Mouse (Mus musculus) adrenal gland (tissue): ENCODE results near the gene Crlf3.

Source experiments
- intact Hi-C: fragments of 180-260 bp; cut with DNase I; formaldehyde crosslinking; loops from one replicate; pipeline ENCODE4 v1.15.1; 2025
- long read RNA-seq, 2 experiments: library from polyadenylated mRNA; unstranded; transcript quantifications; one replicate each; pipeline ENCODE4 v2.0.0; 2020; ENCODE audit warnings: borderline replicate concordance in 1 of 2; ENCODE audit not compliant: insufficient replicate concordance in 1 of 2

Crlf3 gene
- long read RNA-seq, experiment 1, transcript Crlf3-201 (8 exons, 2,396 nt), result major isoform, 9 of 11 reads
- long read RNA-seq, experiment 1, partial matches to known transcripts, result 1 of 11 reads
- long read RNA-seq, experiment 1, other reads (novel, unspliced or antisense), result 1 of 11 reads
- long read RNA-seq, experiment 2, transcript Crlf3-201 (8 exons, 2,396 nt), result major isoform, 6 of 9 reads
- long read RNA-seq, experiment 2, partial matches to known transcripts, result 1 of 9 reads
- long read RNA-seq, experiment 2, other reads (novel, unspliced or antisense), result 1 of 9 reads

DNA sequence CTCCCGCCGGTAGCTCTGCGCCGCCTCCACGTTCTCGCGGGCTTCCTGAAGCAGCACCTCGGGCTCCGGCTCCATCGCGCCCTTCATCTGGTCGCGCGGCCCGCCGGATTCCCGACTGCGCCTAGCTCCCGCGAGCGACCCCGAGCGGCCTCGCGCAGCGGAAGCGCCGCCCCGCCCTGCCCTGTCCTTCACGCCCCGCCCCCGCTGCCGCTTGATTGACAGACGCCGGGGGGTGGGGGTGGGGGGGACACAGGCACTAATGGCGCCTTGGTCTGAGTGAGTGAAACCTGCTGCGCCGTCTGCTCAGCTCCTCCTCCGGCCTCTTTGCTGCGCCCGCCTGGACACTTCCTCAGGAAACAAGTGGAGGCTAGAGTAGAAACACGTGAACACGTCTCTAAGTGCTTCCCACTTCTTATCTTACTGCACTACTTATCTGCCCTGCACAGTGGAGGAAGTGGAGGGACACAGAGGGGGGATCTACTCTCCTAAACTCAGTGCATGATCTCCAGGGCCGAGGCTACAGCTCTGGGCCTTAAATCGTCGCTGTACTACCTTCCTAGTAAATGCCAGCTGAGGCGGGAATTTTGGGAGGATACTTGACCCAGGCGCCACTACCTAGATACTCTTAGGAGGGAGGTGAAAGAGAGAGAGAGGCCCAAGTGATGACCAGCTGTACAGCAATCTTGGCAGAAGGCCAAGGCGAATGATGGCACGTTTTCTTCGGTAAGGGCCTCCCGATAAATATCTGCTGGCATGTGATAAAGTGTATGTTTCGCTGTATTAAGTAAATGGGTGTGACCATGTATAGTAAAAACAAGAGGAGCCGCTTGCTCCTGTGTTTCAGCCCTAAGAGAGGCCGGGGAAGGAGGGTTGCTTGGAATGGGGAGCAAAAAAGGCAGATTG lies at the start of gene Crlf3:
Gene Crlf3 (minus strand): TSS at position 166 of the 903 bp plus-strand sequence.
- intact Hi-C loops, result loop anchor here (5.0 to 10.0 kb wide), 2 partner anchors 64 to 116 kb away; partner anchors contain the start of gene Tefm

GRCm38 (mm10) chr11:80116411-80116810 lies 35.6 kb upstream of the Crlf3 start:
- intact Hi-C loops, result no loop called here

DNA sequence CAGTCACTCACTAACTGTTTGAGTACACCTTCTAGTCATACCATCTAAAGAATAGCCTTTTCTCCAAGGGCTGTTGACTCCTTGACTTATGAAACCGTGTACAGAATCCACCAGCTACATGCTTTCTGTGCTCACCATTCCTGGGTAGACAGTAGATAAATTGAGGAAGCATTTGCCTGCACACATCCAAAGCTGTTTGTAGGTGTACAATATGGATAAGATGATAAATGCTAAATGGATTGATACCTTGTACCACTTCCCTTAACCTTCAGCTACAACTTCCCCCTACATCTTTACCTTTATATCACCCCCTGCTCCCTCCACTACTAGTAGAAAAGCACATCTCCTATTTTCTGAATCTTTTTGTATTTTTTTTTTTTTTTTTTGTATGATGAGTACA lies 23.6 kb upstream of the Crlf3 start:
- intact Hi-C loops, result no loop called here

DNA sequence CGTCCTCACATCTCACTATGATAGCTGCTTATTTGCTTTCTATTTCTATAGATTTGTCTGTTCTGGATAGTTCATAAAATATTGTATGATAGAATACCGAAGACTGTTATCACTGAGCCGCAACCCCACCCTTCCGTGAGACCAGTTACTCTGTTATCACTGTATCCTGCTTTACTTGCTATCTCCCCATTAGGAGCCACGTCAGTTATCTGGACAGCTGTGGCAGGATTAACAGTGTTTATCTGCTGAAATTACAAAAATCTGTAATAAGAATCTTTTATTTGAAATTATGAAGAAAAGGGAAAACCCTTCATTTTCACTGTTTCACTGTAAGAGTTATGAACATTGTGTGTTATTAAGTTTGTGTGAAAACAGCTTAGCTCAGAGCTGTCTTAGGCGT lies 20.5 kb upstream of the Crlf3 start:
- intact Hi-C loops, result no loop called here

DNA sequence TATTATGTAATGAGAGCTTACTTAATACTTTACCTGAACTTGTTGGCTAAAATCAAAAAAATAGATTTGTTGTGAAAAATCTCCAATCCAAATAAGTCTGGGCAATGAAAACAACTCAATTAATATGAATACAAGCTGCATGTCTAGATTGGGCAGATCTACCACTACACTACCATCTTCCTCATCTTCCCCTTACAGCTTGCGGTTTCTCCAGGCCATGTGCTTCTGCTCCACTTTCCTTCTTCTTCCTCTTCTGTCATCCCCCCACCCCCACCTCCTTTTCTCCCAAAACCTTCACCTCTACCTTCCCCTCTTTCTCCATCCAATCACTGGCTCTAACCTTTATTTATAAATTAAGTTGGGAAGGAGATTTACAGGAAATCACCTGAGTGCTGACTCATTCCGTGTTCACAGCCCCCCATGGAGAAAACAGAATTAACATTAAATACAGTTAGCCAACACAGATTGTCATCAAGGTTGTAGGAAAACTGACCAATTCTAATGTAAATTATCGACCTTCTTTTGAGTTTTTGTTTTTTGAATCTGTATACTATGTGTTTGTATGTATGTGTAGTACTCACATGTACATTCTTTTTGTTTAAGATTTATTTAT lies 17.8 kb upstream of the Crlf3 start:
- intact Hi-C loops, result no loop called here

GRCm38 (mm10) chr11:80090555-80091164 lies 9.9 kb upstream of the Crlf3 start:
- intact Hi-C loops, result no loop called here

DNA sequence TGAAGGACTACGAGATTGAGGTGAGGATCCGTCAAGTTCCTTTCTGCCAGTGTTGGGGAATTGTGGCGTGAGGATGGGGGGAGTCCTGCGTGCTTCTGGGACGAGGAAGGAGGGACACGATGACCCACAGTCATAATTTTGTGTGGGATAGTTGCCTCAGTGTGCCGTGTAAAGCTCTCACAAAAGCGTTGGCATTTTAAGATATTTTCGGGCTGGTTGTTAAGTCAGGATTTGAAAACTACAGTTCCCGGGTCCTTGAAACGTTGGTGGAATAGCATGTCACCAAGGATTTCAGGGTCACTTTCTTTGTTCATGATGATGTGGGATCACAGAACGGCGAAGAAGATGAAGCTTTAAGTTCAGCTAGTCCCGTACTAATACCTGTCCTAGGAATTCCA lies 9.0 kb upstream of the Crlf3 start:
- intact Hi-C loops, result loop anchor here (10.0 kb wide), 1 partner anchor 55 kb away; the partner anchor contains the start of gene Tefm

DNA sequence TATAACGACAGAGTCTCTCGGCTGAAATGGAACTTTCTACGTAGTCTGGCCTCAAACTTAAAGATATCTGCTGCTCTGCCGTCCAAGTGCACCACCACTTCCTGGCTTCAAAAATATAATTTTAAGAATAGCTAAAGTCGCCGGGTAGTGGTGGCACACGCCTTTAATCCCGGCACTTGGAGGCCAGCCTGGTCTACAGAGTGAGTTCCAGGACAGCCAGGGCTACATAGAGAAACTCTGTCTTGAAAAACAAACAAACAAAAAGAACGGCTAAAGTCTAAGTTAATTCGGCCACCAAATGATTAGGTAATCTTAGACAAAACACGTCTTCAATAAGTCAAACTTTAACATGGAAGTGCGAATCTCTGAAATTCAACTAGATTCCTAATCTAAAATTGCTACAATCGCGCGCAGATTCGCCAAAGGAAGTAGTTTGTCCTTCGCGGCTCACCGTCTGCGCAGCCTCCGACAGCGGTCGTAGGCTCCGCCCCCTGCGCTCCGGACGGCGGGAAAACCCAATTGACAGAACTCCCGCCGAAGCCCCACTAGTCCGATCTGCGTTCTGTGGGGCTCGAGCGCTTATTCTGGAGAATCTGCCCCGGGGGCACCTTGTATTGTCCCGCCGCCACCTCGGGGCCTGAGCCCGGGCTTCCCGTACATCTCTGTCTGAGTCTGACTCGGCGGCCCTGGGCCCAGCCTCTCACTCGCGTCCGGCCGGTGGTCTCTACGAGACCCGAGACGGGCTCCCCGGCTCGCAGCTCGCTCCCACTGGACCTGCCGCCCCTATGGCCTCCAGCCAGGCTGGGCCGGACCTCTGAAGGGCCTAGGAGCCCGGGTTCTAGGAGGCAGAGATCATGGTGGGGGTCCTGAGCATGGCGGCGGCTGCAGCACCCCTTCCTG lies 8.4 kb upstream of the Crlf3 start, which contains the start of gene Atad5:
Gene Atad5 (plus strand): TSS at position 484 of the 900 bp plus-strand sequence.
- intact Hi-C loops, result loop anchor here (10.0 kb wide), 1 partner anchor 56 kb away; the partner anchor contains the start of gene Tefm

DNA sequence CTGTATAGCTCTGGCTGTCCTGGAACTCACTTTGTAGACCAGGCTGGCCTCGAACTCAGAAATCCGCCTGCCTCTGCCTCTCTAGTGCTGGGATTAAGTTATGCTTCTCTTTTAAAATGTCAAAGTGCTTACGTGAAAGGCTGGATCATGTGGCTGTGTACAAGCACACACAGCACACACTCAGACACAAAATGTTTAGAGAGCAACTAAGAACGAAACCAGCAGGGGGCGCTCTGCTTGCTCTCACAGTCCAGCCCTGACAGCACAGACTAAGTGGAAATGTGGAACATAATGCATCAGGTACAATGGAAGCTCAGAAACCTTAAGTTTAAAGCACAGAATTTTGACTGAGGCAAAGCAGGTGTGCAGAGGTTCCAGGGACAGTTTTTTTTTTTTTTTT lies 6.1 kb upstream of the Crlf3 start:
- intact Hi-C loops, result loop anchor here (10.0 kb wide), 1 partner anchor 58 kb away; the partner anchor contains the start of gene Tefm

- intact Hi-C loops, result loop anchor here (10.0 kb wide), 1 partner anchor 59 kb away; the partner anchor contains the start of gene Tefm
These were observed 4.7 kb upstream of the Crlf3 start for GRCm38 (mm10) chr11:80085356-80086055.

- intact Hi-C loops, result loop anchor here (5.0 to 10.0 kb wide), 2 partner anchors 63 to 115 kb away; partner anchors contain the start of gene Tefm
These were observed 1.1 kb upstream of the Crlf3 start for GRCm38 (mm10) chr11:80081786-80082319.

- intact Hi-C loops, result loop anchor here (5.0 to 10.0 kb wide), 2 partner anchors 64 to 117 kb away; partner anchors contain the start of gene Tefm
These were observed 388 bp downstream of the Crlf3 start for GRCm38 (mm10) chr11:80080381-80080825.

- intact Hi-C loops, result loop anchor here (5.0 to 10.0 kb wide), 2 partner anchors 65 to 118 kb away; partner anchors contain the start of gene Tefm
These were observed 1.0 kb downstream of the Crlf3 start for GRCm38 (mm10) chr11:80079751-80080150.

DNA sequence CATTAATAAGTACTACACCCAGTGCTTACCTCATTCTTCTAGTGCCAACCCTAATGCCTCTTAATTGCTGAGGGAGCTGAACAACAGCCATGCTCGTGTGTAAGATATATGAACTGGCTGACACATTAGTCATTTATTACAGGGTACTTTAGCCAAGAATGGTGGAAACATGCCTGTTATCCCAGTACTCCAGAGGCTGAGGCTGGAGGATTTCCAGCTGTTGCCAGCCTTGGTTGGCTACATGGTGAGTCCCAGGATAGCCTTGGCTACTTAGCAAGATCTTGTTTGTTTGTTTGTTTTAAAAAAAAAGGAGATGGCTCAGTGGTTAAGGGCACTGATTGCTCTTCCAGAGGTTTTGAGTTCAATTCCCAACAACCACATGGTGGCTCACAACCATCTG lies 2.0 kb downstream of the Crlf3 start:
- intact Hi-C loops, result no loop called here

DNA sequence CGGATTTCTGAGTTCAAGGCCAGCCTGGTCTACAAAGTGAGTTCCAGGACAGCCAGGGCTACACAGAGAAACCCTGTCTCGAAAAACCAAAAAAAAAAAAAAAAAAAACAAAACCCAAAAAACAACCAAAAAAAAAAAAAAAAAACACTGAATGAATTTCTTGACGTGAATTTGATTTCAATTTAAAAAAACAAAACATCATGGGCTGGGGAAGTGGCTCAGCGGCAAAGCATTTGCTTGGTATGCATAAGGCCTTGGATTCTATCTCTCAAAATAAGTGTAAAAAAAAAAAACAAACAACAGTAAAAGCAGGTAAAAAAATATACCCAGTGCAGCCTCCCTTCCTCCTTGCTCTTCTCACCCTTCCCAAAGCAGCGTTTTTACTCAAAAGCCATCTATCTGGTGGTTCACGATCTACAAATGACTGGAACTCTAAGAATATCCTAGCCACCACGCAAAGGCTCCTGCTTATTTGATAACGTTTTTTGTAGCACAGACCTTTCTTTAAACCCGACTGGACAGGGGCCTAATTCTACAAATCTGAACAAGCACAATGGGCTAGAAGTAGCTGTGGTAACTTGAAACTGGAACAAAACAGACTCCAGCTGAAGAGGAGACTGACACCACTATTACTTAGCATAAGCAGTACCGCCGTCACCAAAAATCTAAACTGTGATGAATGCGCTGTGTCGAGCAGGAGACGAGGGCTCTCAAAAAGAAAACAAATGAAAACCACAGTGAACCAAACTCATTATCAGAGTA lies 2.8 kb downstream of the Crlf3 start:
- intact Hi-C loops, result no loop called here

GRCm38 (mm10) chr11:80075608-80076277 lies 5.0 kb downstream of the Crlf3 start:
- intact Hi-C loops, result no loop called here

DNA sequence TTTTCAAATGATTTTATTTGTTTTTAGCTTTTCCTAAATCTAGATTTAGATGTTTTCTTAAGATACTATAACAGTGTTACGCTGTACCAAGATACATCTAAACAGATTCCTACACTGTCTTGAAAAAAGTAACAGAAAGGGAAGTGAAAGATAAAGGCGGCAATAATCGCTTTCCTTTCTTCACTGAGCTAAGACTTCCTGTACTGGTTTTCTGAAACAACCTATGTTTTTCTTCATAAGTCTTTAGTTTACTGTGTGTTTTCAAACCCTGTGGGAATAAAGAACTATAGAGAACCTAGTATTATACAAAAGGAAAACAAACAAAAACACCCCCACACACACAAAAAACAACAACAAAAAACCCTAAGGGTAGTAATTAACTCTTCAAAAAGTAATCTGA lies 8.4 kb downstream of the Crlf3 start:
- intact Hi-C loops, result no loop called here
